Mouse (Mus musculus): Measurements from ENCODE around the gene Ccdc63.

DNA sequence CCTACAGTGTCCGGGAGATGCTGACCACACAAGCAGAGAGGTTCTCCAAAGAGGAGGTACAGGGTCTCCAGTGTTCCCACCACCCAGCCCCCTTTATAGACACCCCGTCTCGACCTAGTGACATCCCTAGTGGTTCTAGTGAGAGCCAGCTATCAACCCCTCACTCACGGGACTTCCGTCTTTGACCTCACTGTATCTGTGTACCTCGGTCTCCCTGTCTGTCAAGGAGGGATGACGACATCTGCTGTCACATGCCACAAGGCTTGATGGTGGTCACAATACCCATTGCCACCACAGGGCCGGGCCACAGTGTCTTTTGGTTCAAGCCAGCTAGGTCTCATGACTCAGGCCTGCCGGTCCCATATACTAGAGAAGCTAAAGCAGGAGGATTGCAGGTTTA is 35.6 kb downstream of the Ccdc63 start:
- TF ChIP-seq POLR2A (IDR thresholded peaks at IDR 0.05; ENCODE audit: borderline replicate concordance, control insufficient read depth, low read depth, low read length) (no peak), CTCF (IDR thresholded peaks at IDR 0.05; ENCODE audit: control insufficient read depth, insufficient read depth, low read length) (no peak)
